Mouse (Mus musculus): ENCODE results near the gene Cpne4. TPM values are rescaled to one million over a fixed set of nuclear protein-coding genes. Genes with fewer than 3 reads are reported as not detected.

The Cpne4 gene
- polyA plus RNA-seq, 1 experiment from 2014 or later: 0.06 TPM

Small RNA genes lying within 50 kb of the gene (microRNA-seq; reads per million reads assigned to microRNA genes)
- gene Gm23391: not detected

Other genes starting within 250 kb of the Cpne4 start
- 0.10 and 1.1 TPM in 2 replicates for gene Acpp, start 209.5 kb upstream of the Cpne4 start, polyA plus RNA-seq (2015; fragmentation: Nextera tagmentation; extraction: Ambion mirVana)

All from heart, embryonic 15.5 days (tissue).